Mouse (Mus musculus) stomach, embryonic 15.5 days (tissue): ENCODE results near the gene Khdrbs2. TPM values are rescaled to one million over a fixed set of nuclear protein-coding genes. Genes with fewer than 3 reads are reported as not detected.

ENCODE experiments used
- ATAC-seq: fragments of 200-750 bp; cut with Nextera tagmentation; 2 replicates; pipeline ENCODE4 v1.8.0; 2017; ENCODE audit warnings: low read depth, moderate number of reproducible peaks, moderate TSS enrichment; ENCODE audit not compliant: insufficient read depth, low FRiP score
- H3K27ac ChIP-seq: fragments of 300-500 bp; sonication (generic); 2 replicates; pipeline ENCODE4 v1.5.1; 2015; ENCODE audit warnings: mild to moderate bottlenecking, inconsistent platforms
- H3K27me3 ChIP-seq: fragments of 300-500 bp; sonication (generic); replicated peaks from 2 replicates; pipeline ENCODE4 v1.6.1; 2015; ENCODE audit warnings: inconsistent platforms
- H3K36me3 ChIP-seq: fragments of 300-500 bp; sonication (generic); 2 replicates; pipeline ENCODE4 v1.6.1; 2015; ENCODE audit warnings: inconsistent platforms
- H3K4me1 ChIP-seq: fragments of 300-500 bp; sonication (generic); 2 replicates; pipeline ENCODE4 v1.6.1; 2015; ENCODE audit warnings: inconsistent platforms
- H3K4me2 ChIP-seq: fragments of 300-500 bp; sonication (generic); 2 replicates; pipeline ENCODE4 v1.6.1; 2015; ENCODE audit warnings: mild to moderate bottlenecking, inconsistent platforms
- H3K4me3 ChIP-seq: fragments of 300-500 bp; sonication (generic); replicated peaks from 2 replicates; pipeline ENCODE4 v1.5.1; 2015; ENCODE audit warnings: inconsistent platforms
- H3K9ac ChIP-seq: fragments of 300-500 bp; sonication (generic); 2 replicates; pipeline ENCODE4 v1.6.1; 2015; ENCODE audit warnings: inconsistent platforms
- H3K9me3 ChIP-seq: fragments of 300-500 bp; sonication (generic); 2 replicates; pipeline ENCODE4 v1.6.1; 2016; ENCODE audit warnings: inconsistent platforms
- WGBS: fragments of 180-500 bp; shearing (Covaris S2); methylation state at CpG from one replicate; pipeline ENCODE4 v1.1.7; 2015; 5-methylcytosine and 5-hydroxymethylcytosine counted together
- polyA plus RNA-seq: library from polyadenylated mRNA; unstranded; fragments of >200 nt; fragmentation: Nextera tagmentation; extraction: Ambion mirVana; gene quantifications from 2 replicates; pipeline ENCODE4 v1.2.1, GENCODE M21; 2015

The Khdrbs2 gene
- polyA plus RNA-seq, 1 experiment from 2014 or later: 3.6 TPM

DNA sequence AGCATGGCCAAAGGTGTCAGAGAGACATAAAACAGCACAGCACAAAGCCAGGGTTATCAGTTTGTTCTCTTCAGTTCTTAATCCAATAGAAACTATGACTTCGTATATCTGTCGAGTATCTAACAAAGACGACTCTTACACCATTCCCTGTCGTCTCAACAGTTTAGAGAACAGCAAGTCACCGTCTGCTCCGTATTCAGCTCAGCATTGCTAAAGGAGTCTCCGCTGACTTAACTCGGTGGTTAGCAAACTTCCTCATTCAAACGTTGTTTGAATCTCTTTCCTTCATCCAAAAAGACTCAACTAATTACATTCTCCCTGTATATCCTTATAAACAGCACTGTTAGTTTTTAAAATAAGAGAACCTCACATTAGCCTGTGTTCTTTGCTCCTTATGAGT lies 521.3 kb downstream of the Khdrbs2 start:
- Histone ChIP-seq H3K4me1 (no peaks in the 10 kb centered on the region), H3K4me3 (no peak overlapping the region), H3K27ac (no peak overlapping the region), H3K4me2 (no peak overlapping the region), H3K9ac (no peak overlapping the region), H3K27me3 (no peaks in the 10 kb centered on the region), H3K9me3 (no peaks in the 10 kb centered on the region), H3K36me3 (no peaks in the 10 kb centered on the region)
- ATAC-seq: no peak
- 71% methylated on average over 9 of the region's 9 CpGs for WGBS

DNA sequence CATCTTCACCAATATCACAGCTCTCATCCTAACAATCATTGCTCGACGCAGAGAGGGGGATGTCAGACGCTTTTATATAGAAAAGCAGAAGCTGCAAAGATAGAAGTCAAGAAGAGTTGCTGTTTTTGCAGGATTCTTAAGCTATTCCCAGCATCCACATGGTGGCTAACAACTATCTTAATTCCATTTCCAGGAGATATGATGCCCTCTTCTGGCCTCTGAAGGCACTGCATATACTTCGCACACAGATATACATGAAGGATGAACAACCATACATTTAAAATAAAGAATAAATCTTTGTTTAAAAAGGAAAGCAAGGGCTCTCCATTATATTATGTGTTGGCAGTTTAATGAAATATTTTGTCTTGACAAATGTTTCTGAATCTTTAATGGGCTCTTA lies 527.6 kb downstream of the Khdrbs2 start:
- WGBS: 98% methylated on average over 4 of the region's 4 CpGs
- Histone ChIP-seq H3K36me3 (no peaks in the 10 kb centered on the region), H3K9ac (no peak overlapping the region), H3K4me1 (no peaks in the 10 kb centered on the region), H3K4me3 (no peak overlapping the region), H3K27me3 (no peaks in the 10 kb centered on the region), H3K9me3 (no peaks in the 10 kb centered on the region), H3K27ac (no peak overlapping the region), H3K4me2 (no peak overlapping the region)
- no peak for ATAC-seq

DNA sequence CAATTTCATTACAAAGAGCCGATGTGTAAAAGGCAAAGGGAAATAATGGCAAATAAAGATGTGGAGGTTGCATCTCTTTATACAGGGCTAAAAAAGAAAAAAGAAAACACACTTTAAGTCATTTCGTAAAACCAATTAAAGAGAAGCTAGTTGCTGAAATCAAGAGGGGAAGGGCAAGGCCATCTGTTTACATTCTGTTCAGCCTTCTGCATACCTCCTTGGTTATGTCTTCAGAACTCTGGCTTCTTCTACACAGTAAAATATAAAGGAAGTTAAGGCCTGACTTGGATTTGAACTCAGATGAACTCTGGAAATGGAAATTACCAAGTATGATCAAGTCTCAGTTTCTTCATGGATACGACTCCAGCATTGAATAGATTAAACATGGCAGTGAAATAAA lies 528.8 kb downstream of the Khdrbs2 start:
- no peaks in the 10 kb centered on the region for H3K27me3 ChIP-seq
- no peak for ATAC-seq
- H3K27ac ChIP-seq: no peak overlapping the region
- no peak overlapping the region for H3K4me2 ChIP-seq
- no peak overlapping the region for H3K4me3 ChIP-seq
- 87% methylated on average over 3 of the region's 3 CpGs for WGBS
- H3K9ac ChIP-seq: no peak overlapping the region
- no peaks in the 10 kb centered on the region for H3K9me3 ChIP-seq
- H3K4me1 ChIP-seq: no peaks in the 10 kb centered on the region
- H3K36me3 ChIP-seq: no peaks in the 10 kb centered on the region
